Mouse (Mus musculus) layer of hippocampus, postnatal 36 days (tissue): ENCODE results near the gene Taok1. TPM values are rescaled to one million over a fixed set of nuclear protein-coding genes. Genes with fewer than 3 reads are reported as not detected.

Experiments used
- DNase-seq, 2 experiments: peaks; one replicate each; pipeline ENCODE4 v3.0.0; 2022
- total RNA-seq, 2 experiments: library from RNA; stranded (reverse); gene quantifications; 2 replicates each; pipeline ENCODE4 v1.2.3; 2021

The Taok1 gene
- total RNA-seq, 2 experiments from 2014 or later, result 114 to 116 TPM

DNA sequence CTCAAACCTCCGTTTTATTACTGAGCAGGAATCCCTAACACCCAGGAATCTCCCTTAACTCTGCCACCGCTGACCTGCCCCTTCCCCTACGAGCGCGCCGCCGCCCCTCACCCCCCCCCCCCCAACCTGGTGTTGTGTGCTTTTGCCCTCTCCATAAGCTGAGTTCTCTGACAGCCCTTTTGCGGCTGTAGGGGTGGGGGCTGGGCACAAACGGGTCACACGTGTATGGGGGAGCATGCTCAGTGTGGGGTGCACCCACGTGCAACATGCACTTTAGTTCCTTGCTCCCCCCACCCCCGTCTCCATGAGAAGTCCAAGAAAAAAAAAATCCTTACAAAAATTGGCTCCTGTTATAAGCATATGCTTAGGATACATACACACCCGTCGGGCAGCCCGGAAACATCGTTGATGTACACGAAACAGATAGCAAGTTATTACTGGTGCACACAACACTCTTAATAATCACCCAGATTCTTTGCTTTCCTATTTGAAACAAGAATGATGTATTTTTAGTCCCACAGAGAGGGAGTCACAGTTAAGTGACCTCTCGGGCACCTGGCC is 115.2 kb downstream of the Taok1 start:
- no peak for DNase-seq

DNA sequence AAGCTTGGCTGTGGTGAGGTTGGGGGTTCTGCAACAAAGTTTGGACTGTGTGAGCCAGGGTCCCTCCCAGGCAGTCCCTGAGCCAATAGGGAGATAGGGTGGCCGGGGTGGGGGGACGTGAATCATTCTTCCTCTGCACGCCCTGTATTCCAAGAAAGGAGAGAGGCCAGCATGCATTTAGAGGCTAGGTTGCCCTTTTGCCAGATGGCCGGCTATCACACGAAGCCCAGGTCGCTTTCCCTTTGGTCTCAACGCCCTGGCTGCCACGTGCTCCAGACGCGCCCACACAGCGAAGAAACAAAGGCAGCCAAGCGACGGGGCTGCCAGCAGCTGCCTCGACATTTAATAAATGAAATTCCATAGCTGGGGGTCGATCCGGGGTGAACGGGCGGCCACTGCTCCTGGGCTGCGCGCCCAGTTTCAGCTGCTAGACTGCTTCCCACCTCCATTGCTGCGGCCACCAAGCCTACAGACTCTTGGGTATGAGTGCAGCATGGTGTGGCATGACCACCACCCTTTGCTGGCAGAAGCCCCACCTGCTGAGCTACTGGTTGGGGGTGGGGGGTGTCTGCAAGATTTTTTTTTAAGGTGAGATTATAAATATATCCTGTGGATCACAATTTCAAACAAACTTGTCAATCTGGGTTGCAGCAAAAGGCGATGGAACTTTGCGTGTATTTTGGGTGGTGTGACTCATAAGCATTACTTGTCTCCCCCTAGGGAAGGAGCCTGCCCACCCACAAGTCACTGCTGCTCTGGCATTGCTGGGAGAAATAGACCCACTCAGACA is 115.9 kb downstream of the Taok1 start:
- DNase-seq, result no peak

DNA sequence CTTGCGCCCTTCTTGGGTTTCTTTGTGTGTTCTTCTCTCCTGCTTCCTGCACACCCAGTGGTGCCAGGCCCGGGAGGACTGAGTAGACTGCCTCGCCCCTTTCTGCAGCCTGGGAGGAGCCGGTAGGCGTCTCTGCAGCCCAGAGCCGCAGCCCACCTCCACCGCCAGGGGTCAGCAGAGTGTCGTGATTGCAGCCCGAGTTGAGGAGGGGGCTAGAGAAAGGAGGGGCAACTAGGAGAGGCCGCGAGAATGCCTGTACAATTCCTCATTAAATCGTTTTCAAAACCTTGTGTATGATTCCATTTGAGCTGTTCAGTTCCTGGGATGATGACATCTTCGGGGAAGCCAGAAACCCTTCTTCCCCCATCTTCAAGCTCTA is 116.5 kb downstream of the Taok1 start:
- DNase-seq, result peak; percentile 90 to 91

DNA sequence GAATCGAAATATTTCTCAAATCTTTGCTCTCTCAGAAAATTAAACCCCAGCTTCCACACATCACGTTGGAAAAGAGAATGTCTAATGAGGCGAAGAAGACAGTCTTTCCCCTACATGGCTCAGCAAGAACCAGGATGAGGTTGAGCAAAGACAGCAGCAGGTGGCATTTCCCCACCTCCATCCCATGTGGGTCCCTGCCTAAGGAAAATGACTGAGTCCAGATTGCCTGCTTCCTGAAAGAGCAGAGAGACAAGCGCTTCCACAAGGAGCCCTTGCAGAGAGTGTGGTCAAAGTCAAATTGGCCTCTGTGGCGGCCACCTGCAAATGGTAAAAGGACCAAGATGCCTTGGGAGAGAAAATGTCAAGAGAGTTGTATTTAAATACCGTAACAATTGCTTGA is 117.2 kb downstream of the Taok1 start:
- DNase-seq, result no peak

DNA sequence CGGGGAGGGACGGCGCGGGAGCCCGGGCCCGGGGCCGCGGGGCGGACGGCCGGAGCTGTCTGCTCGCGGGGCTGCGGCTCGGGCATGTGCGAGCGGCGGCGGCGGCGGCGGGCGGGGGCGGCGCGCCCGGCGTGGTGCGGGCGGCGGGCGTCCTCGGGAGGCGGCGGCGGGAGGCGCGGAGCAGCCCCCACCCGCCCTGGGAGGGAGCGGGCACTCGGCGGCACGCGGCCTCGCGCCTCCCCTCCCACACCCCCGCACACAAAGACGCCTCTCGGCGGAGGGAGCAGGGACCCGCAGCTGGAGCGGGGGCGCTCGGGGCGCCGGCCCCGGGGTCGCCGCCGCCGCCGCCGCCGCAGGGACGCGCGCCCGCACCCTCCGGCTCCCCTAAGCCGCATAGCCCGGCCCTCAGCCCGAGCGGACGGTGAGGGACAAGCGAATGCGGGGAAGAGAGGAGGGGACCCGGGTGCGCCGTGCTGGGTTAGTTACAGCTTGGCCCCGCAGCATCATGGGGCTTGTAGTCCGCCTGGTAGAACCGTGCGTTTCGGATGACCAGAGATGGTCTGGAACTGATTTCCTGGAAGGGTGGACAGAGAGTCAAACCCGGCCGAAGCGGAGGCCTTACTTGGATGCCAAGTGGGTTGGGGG is 117.9 kb downstream of the Taok1 start, which contains the start of gene Ankrd13b:
Gene Ankrd13b, minus strand, starts transcription at position 88 of the 645 bp plus-strand sequence.
- DNase-seq, result peak; percentile 81 to 82

DNA sequence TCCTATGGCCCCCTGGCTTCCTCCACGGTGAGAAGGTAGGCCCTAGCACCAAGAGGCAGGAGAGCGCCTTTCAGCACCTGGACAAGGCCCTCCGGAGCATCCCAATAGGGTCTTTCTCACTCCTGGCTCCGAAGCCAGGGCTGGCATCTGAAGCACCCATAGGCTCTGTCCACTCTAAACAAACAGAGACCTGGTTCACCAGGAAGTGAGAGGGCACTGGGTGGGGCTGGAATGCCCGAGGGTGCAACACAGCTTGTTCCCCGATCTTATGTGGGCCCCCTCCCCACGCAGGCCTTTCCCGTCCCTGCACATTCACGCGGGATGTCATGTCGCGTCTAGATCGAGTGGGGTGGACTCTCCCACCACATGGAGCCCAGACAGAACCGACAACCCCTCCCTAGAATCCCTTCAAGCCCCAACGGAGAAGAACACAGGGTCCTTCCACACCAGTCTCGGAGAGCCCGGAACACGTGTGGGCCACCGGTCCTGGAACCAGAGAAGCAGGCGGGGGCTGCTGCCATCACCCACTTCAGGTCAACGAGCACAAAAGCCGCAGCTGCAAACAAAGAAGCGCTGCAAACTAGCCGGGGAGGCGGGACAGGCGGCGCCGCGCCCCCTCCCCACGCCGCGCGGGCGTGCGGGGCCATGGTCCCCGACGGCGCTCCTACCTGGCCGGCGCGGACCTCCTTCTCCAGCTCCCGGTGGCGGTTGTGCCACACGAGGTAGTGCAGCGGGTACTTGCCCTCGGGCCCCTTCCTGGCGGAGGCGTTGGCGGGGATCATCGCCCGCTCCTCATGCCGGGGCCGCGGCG is 118.6 kb downstream of the Taok1 start:
- no peak for DNase-seq

DNA sequence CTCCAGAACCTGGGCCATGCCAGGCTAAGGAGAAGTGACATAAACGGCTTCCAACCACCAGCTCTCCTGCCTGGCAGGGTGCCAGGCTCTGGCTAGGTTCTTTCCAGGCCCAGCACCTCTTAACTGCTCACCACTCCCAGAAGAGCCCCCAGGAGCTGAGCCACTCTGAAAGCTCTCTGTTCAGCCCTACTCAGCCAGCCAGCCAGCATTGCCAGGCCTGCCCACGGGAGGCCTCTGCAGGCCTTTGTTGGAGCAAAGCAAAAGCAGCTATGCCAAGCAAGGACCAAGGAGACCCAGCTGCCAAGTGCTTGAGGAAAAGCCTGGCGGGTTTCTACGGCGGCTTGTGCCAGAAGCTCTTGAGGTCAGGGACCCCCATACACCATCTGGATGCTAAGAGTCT is 120.8 kb downstream of the Taok1 start:
- peak in 1 of 2 experiments; percentile 64 for DNase-seq

DNA sequence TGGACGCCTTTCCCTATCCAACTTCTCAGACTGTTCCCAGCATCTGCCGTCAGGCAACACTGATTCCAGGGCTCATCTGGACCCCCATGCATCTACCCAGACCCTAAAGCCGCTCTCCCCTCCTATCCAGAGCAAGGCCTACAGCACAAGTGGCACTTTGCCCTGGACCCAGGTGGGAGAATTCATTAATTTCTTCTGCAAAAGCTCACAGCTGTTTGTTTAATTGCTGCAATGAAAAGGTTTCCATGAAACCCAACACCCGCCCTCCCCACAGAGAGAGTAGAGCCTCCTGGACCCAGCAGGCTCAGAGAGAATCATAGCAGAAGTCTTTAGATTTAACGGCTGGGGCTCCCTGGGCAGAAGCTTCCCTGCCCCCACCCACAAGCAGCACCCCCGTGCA is 122.4 kb downstream of the Taok1 start:
- DNase-seq, result no peak

DNA sequence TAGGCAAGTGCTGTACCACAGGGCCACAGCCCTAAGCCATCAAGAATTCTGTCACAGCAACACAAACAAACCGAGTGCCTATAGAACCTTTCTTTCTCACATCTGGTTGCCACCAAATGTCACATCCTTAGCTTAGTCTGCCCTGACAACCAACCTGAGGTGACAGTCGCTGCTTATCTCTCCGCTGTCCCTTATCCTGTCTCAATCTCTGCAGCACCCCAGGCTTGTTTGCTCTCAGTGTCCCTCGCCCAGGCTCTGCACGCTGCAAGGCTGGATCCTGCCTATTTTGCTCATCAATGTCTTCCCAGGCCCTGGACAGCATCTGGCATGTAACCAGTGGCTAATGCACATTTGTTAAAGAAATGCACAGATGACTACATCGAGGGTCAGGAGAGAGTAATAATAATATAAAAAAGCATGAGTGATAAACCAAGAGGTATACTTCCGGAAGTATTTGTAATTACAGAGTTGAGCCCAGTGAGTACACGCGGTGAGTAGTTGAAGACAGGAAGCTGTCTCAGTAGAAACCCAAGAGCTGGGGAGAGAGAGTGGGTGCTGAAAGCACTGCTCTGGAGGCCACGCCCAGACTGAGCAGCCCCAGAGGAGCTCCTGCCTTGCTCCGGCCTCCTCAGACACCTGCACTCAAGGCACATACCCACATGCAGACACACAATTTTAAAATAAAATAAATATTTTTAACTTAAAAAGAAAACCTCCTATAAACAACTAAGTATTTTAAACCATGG is 123.9 kb downstream of the Taok1 start:
- DNase-seq, result no peak

DNA sequence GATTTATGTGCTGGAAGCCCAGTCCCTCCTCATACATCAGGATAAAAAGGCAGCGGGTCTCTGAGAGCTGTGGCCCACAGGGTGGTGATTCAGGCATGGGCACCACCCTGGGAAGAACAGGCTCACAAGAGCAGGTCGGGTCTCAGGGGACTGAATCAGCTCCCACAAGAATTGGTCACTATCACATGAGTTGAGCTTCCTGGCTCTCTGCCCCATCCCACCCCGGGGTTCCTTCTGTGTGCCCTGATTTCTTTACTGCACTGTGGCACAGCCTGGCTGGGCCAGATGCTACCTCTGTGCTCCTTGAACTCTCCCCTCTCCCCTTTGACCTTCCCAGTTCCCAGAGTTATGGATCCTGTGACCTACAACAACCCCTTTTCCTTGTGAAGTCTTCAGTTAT is 124.6 kb downstream of the Taok1 start:
- DNase-seq, result no peak

Other genes starting within 250 kb of the Taok1 start
- gene Coro6, start 145.4 kb downstream of the Taok1 start, total RNA-seq, result 10 to 100 TPM; 12.5 to 15.9 TPM
- 10 to 100 TPM; 83.2 to 88.4 TPM for gene Ankrd13b, start 118.1 kb downstream of the Taok1 start, total RNA-seq
- 100 to 1,000 TPM; 284 to 288 TPM for gene Git1, start 114.3 kb downstream of the Taok1 start, total RNA-seq
- 1 to 10 TPM; 1.3 to 1.5 TPM for gene Abhd15, start 92.7 kb downstream of the Taok1 start, total RNA-seq
- 1 to 10 TPM; 5.4 to 5.9 TPM for gene Trp53i13, start 91.8 kb downstream of the Taok1 start, total RNA-seq
- not detected for gene Gm10392, start 88.6 kb downstream of the Taok1 start, total RNA-seq
- gene Nufip2, start 78.3 kb upstream of the Taok1 start, total RNA-seq, result 10 to 100 TPM; 84.8 to 92.9 TPM
- not detected for gene Cryba1, start 117.5 kb upstream of the Taok1 start, total RNA-seq
- gene Myo18a, start 155.4 kb upstream of the Taok1 start, total RNA-seq, result 100 to 1,000 TPM; 136 to 158 TPM
- not detected for gene Gm10277, start 179.9 kb upstream of the Taok1 start, total RNA-seq